Mouse (Mus musculus) heart, adult 18-20 months (tissue): ENCODE results near the gene 4921539E11Rik. TPM values are rescaled to one million over a fixed set of nuclear protein-coding genes. Genes with fewer than 3 reads are reported as not detected.

Source experiments
- DNase-seq, 2 experiments: peaks; one replicate each; pipeline ENCODE4 v3.0.0; 2021 to 2022; ENCODE audit warnings: mixed read lengths in 1 of 2
- total RNA-seq, 2 experiments: library from RNA; stranded (reverse); gene quantifications; 2 replicates each; pipeline ENCODE4 v1.2.3; 2021

4921539E11Rik gene
- total RNA-seq, 2 experiments from 2014 or later: not detected

- DNase-seq: no peak
Measured at GRCm38 (mm10) chr4:103232156-103232555, 58.5 kb downstream of the 4921539E11Rik start.

GRCm38 (mm10) chr4:103222854-103223253 lies 67.8 kb downstream of the 4921539E11Rik start:
- no peak for DNase-seq

DNA sequence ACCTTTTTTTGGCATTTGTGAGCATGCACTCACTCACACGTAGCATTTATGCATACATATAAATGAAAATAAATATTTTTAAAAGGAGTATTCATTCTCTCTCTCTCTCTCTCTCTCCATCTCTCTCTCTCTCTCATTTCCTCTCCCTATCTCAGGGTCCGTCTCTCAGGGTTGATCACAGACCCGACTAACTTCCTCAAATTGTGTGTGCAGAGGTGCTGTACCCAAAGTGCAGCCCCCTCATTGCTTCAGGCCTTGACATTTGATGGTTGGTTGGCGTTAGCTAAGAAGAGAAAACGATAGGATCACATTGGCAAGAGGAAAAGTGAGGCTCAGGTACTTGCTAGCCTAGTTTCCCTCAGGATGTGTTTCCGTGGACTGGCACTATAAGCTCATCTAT lies 68.9 kb downstream of the 4921539E11Rik start:
- DNase-seq: no peak

DNA sequence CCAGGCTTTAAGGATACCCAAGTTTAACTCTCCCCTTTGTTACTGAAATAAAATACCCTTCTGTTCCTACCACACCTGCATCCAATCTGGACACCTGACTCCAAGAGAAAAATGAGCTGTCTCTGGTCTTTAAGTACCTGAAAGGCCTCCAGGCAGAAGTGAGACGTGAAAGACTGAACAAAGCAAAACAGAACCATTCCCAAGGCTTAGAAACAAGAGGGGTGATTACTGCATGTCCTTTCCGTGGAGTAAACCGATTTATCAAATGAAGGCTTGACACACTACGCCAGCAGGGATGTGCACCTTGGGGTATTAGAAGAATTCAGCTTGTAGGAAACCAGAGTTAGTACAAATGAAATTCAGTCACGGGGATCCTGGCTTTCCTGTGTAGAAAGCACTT lies 71.7 kb downstream of the 4921539E11Rik start:
- no peak for DNase-seq

GRCm38 (mm10) chr4:103216046-103216445 lies 74.6 kb downstream of the 4921539E11Rik start:
- no peak for DNase-seq

DNA sequence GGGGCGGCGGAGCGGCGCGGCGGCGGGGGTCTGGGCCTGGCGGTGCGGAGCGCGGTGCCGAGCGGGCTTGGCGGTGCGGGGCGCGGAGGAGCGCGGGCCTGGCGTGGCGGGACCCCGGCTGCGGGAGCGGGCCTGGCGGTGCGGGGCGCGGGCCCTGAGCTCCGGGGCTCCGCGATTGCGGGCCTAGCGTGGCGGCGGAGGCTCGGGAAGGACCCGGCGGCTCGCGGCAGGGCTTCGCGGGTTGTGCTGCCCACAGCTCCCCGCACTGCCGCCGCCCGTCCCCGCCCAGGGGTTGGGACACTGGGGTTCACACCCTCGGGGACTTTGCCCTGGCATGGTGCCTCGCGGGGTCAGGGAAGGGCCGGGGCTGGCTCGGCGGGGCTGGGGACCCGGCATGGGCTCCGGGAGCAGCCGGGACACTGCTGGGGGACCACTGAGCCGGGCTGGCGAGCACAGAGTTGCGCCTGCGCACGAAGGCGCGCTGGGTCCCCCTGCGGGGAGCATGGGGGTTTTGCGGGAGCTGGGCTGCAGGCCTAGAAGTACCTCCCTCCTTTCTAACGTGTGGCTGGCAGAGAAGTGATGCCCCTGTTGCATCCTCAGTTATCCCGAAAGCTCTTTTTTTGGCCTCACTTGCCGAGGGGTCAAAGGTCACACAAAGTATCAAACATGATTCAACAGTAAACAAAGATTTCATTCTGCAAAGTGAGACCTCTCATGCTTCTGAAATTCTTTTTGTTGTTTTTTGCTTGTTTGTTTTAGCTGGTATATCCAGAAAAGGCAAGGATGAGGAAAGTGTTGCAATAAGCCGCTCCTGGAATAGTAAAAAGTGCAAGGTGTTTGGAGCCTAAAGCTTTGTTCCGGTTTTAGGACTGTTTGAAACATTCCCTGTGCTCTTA lies 75.5 kb downstream of the 4921539E11Rik start, which contains the start of gene Slc35d1:
Gene Slc35d1 (minus strand): TSS at position 240 of the 896 bp plus-strand sequence.
- DNase-seq: peak; percentile 76 to 83

DNA sequence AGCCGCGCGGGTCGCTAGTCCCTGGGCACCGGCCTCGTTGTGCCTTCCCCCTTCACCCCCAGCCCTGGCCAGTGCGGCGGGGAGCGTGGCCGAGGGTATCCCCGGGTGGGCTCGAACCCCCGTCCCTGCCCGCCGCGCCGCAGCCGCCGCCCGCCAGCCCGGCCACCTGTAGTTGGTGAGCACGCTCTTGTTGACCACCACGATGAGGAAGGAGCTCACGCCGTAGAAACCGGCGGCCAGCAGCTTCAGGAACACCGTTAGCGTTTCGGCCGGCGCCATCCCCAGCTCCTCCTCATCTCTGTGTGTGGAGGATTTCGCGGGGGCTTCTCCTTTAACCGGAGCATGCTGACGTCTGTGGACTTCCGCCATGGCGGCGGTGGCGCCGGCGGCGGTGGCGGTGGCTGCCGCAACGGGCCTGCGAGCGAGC lies 76.2 kb downstream of the 4921539E11Rik start:
- DNase-seq: peak; percentile 80 to 86

DNA sequence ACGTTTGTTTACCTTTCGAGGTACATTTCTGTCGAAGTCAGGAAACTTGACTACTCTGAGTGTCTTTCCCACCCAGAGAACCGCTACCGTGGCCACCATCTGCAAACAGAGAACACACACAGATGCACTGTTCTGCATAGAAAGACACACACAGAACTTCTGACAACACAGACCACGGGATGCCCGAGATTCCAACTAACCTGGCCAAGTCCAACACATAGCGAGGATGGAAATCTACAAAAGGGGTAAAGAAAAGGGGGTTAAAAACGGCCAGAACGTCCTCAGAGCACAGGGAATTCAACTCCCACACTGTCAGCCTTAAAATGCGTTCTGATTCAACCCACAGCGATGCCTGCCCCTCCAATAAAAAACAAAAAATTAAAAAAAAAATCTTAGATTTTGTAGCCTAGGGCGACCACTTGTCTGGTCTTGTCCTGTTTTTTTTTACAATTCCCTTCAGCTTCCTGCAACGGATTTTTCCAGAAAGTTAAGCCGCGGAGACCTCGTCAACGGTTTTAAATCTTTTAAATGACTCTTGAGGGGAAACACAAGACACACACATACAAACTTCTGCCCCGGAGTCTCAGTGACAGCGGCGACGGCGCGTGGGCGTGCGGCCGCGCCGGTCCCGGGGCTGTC lies 76.7 kb downstream of the 4921539E11Rik start:
- peak in 1 of 2 experiments; percentile 33 for DNase-seq

DNA sequence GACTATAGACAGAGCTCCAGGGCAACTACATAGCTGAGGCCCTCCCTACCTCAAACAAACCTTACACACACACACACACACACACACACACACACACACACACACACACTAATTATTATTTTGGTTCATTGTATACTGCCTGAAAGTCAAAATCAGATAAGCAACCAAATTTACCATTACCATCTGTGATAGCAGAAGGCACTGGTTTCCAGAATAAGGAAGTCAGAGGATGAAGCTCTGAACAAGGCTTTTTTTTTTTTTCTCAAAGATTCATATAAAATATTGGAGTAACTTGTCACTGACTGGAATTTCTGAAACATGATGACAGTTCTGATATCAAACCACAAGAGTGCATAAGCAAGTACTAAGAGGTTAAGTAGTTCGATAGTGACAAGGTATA lies 82.1 kb downstream of the 4921539E11Rik start:
- DNase-seq: no peak

- no peak for DNase-seq
Measured at GRCm38 (mm10) chr4:103203646-103204045, 87.0 kb downstream of the 4921539E11Rik start.

DNA sequence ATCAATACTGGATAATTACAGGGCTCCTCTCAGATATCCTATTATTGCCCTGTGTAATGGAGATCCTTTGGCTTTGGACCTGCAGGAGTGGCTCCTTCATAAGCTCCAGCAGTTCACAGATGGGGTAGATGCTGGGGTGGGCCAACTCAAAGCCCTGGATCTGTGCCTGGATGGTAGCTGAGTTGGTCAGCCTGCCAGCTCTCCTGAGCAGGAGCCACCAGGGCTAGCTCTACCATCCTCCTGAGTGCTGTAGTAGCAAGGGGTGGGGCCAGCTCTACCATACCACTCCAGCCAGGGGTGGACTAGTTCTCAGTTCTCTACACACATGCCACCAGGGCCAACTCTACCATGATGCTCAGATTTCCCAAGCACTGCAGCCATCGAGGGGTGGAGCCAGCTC lies 90.6 kb downstream of the 4921539E11Rik start:
- DNase-seq: no peak

DNA sequence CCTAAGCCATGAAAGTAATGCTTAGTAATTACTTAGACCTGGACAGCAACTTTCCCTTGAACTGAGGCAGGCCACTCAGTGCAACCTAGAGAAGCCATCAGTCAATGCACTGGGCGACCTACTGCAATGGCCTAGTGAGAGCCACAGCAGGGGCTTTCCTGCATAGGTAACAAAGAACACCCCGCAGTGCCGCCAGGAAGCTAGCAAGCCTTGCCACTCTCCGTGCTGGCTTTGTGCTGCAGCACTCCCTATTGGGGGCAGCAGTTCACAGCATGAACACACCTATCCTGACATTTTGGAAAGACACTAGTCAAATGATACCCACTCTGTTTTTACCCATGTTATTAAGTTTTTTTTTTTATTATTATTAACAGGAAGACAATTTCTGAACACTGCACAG lies 91.6 kb downstream of the 4921539E11Rik start:
- DNase-seq: no peak

- DNase-seq: no peak
Measured at GRCm38 (mm10) chr4:103197401-103197800, 93.3 kb downstream of the 4921539E11Rik start.

DNA sequence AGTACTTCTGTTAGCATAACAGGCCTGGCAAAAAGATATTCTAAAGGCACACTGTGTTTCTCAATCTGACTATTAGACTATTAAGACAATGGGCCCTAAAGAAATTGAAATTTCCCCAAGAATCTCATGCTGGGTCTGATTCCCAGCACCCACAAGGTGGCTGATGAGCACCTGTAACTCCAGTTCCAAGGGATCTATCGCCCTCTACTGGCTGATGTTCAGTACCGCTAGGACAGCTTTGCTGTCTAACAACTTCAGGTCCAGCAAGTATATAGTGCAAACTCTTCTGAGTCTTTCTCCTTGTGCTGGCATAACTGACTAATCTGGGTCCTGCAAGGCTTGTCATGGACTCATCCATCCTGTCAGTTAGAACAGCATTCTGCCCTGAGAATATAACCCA lies 98.2 kb downstream of the 4921539E11Rik start:
- DNase-seq: no peak

- no peak for DNase-seq
Measured at GRCm38 (mm10) chr4:103188786-103189640, 101.7 kb downstream of the 4921539E11Rik start.

Other genes starting within 250 kb of the 4921539E11Rik start
- gene Mier1, start 176.5 kb downstream of the 4921539E11Rik start, total RNA-seq: 10 to 100 TPM; 30.0 to 34.5 TPM
- under 1 TPM; 0.52 to 0.93 TPM for gene Wdr78, start 176.3 kb downstream of the 4921539E11Rik start, total RNA-seq
- gene Slc35d1, start 75.7 kb downstream of the 4921539E11Rik start, total RNA-seq: 1 to 10 TPM; 5.8 to 8.6 TPM
- gene Oma1, start 22.9 kb upstream of the 4921539E11Rik start, total RNA-seq: 10 to 100 TPM; 32.1 to 36.0 TPM